Mouse (Mus musculus): ENCODE measurements around the gene Kif1b. TPM values are rescaled to one million over a fixed set of nuclear protein-coding genes. Genes with fewer than 3 reads are reported as not detected.

Kif1b gene
- polyA plus RNA-seq (2015; fragmentation: Illumina TruSeq; extraction: RNeasy Lipid Tissue Mini Kit (QIAGEN cat#74804); ENCODE audit: insufficient read depth, low read depth, low replicate concordance), result 12.5 TPM

GRCm38 (mm10) chr4:149307596-149308490, at the start of gene Kif1b:
Gene Kif1b (minus strand): TSS chr4:149307693.

GRCm38 (mm10) chr4:149166215-149166946, 141.1 kb downstream of the Kif1b start, which contains the start of gene Pgd:
Gene Pgd (minus strand): TSS chr4:149166771.

GRCm38 (mm10) chr4:149136982-149137770, 170.3 kb downstream of the Kif1b start, which contains the start of gene Cenps:
Gene Cenps (minus strand): TSS chr4:149137629.

GRCm38 (mm10) chr4:149126663-149127062, 180.8 kb downstream of the Kif1b start, which contains the start of gene Cort:
Gene Cort (minus strand): TSS chr4:149126763.

Other genes with a start within 250 kb of the Kif1b start
- 5.8 TPM for gene Pex14, start 207.8 kb downstream of the Kif1b start, polyA plus RNA-seq (2015; fragmentation: Illumina TruSeq; extraction: RNeasy Lipid Tissue Mini Kit (QIAGEN cat#74804); ENCODE audit: insufficient read depth, low read depth, low replicate concordance)
- 3.9 TPM for gene Dffa, start 203.5 kb downstream of the Kif1b start, polyA plus RNA-seq (2015; fragmentation: Illumina TruSeq; extraction: RNeasy Lipid Tissue Mini Kit (QIAGEN cat#74804); ENCODE audit: insufficient read depth, low read depth, low replicate concordance)
- not detected for gene Cort, start 180.9 kb downstream of the Kif1b start, polyA plus RNA-seq (2015; fragmentation: Illumina TruSeq; extraction: RNeasy Lipid Tissue Mini Kit (QIAGEN cat#74804); ENCODE audit: insufficient read depth, low read depth, low replicate concordance)
- not detected for gene Cenps, start 170.1 kb downstream of the Kif1b start, polyA plus RNA-seq (2015; fragmentation: Illumina TruSeq; extraction: RNeasy Lipid Tissue Mini Kit (QIAGEN cat#74804); ENCODE audit: insufficient read depth, low read depth, low replicate concordance)
- 12.8 TPM for gene Pgd, start 140.9 kb downstream of the Kif1b start, polyA plus RNA-seq (2015; fragmentation: Illumina TruSeq; extraction: RNeasy Lipid Tissue Mini Kit (QIAGEN cat#74804); ENCODE audit: insufficient read depth, low read depth, low replicate concordance)
- 16.4 TPM for gene Ube4b, start 119.1 kb upstream of the Kif1b start, polyA plus RNA-seq (2015; fragmentation: Illumina TruSeq; extraction: RNeasy Lipid Tissue Mini Kit (QIAGEN cat#74804); ENCODE audit: insufficient read depth, low read depth, low replicate concordance)
- gene Rbp7, start 147.3 kb upstream of the Kif1b start, polyA plus RNA-seq (2015; fragmentation: Illumina TruSeq; extraction: RNeasy Lipid Tissue Mini Kit (QIAGEN cat#74804); ENCODE audit: insufficient read depth, low read depth, low replicate concordance), result 36.2 TPM
- not detected for gene Tmem274, start 169.7 kb upstream of the Kif1b start, polyA plus RNA-seq (2015; fragmentation: Illumina TruSeq; extraction: RNeasy Lipid Tissue Mini Kit (QIAGEN cat#74804); ENCODE audit: insufficient read depth, low read depth, low replicate concordance)
- gene Nmnat1, start 177.5 kb upstream of the Kif1b start, polyA plus RNA-seq (2015; fragmentation: Illumina TruSeq; extraction: RNeasy Lipid Tissue Mini Kit (QIAGEN cat#74804); ENCODE audit: insufficient read depth, low read depth, low replicate concordance), result 2.5 TPM
- 2.4 TPM for gene Lzic, start 177.5 kb upstream of the Kif1b start, polyA plus RNA-seq (2015; fragmentation: Illumina TruSeq; extraction: RNeasy Lipid Tissue Mini Kit (QIAGEN cat#74804); ENCODE audit: insufficient read depth, low read depth, low replicate concordance)
- gene Ctnnbip1, start 210.5 kb upstream of the Kif1b start, polyA plus RNA-seq (2015; fragmentation: Illumina TruSeq; extraction: RNeasy Lipid Tissue Mini Kit (QIAGEN cat#74804); ENCODE audit: insufficient read depth, low read depth, low replicate concordance), result 5.2 TPM

Measured in pancreas, adult 10 weeks (tissue).